Mouse (Mus musculus): ENCODE results near the gene Mindy4.

GRCm38 (mm10) chr6:55239931-55240330, 36.7 kb downstream of the Mindy4 start:
- TF ChIP-seq CTCF (IDR thresholded peaks at IDR 0.05; ENCODE audit: low read depth) (no peak), EP300 (IDR thresholded peaks at IDR 0.05; ENCODE audit: low read depth) (no peak)
